Mouse (Mus musculus) liver, postnatal 0 days (tissue): ENCODE measurements at regions not wholly inside any gene's neighbourhood (a gene's known extent, or its start where the extent isn't known, plus 50 kb on each side); places are given as distances from the start of the nearest gene placed in this dataset.

Source experiments
- ATAC-seq: fragments of 200-750 bp; cut with Nextera tagmentation; 2 replicates; pipeline ENCODE4 v1.8.0; 2017; ENCODE audit warnings: mild to moderate bottlenecking, moderate library complexity
- DNase-seq: peaks from one replicate; pipeline ENCODE4 v3.0.0-alpha.2; 2016
- H3K27ac ChIP-seq: fragments of 300-500 bp; sonication (generic); 2 replicates; pipeline ENCODE4 v1.5.1; 2014; ENCODE audit warnings: antibody characterized with exemption, moderate library complexity, mild to moderate bottlenecking, low read depth
- H3K27me3 ChIP-seq: fragments of 300-500 bp; sonication (generic); 2 replicates; pipeline ENCODE4 v1.6.1; 2014; ENCODE audit warnings: low read length, control low read depth, mixed read lengths; ENCODE audit not compliant: insufficient read depth
- H3K36me3 ChIP-seq: fragments of 300-500 bp; sonication (generic); replicated peaks from 2 replicates; pipeline ENCODE4 v1.6.1; 2014; ENCODE audit warnings: mild to moderate bottlenecking, control low read depth, low read length, moderate library complexity, mixed read lengths; ENCODE audit not compliant: insufficient read depth
- H3K4me1 ChIP-seq: fragments of 300-500 bp; sonication (generic); 2 replicates; pipeline ENCODE4 v1.6.1; 2014; ENCODE audit warnings: antibody characterized with exemption, mild to moderate bottlenecking, control low read depth; ENCODE audit not compliant: insufficient read depth
- H3K4me2 ChIP-seq: fragments of 300-500 bp; sonication (generic); 2 replicates; pipeline ENCODE4 v1.6.1; 2014; ENCODE audit warnings: low read depth, mild to moderate bottlenecking, low read length, moderate library complexity, mixed read lengths
- H3K4me3 ChIP-seq: fragments of 300-500 bp; sonication (generic); 2 replicates; pipeline ENCODE4 v1.5.1; 2014; ENCODE audit warnings: low read depth, low read length
- H3K9ac ChIP-seq: fragments of 300-500 bp; sonication (generic); replicated peaks from 2 replicates; pipeline ENCODE4 v1.6.1; 2014; ENCODE audit warnings: mild to moderate bottlenecking, moderate library complexity
- H3K9me3 ChIP-seq: fragments of 300-500 bp; sonication (generic); 2 replicates; pipeline ENCODE4 v1.6.1; 2016; ENCODE audit warnings: mild to moderate bottlenecking, control low read depth, low read length, mixed read lengths
- CTCF ChIP-seq: sonication (generic); IDR thresholded peaks from 2 replicates; pipeline ENCODE4 v1.5.1; 2016; ENCODE audit warnings: antibody characterized with exemption, low read depth
- EP300 ChIP-seq: IDR thresholded peaks from 2 replicates; pipeline ENCODE4 v1.6.1; 2016; ENCODE audit warnings: antibody characterized with exemption, low read depth, mild to moderate bottlenecking
- WGBS: fragments of 180-500 bp; shearing (Covaris S2); extraction: QIAGEN DNeasy Blood & Tissue Kit; methylation state at CpG from one replicate; pipeline ENCODE4 v1.1.7; 2014; ENCODE audit not compliant: insufficient replicate concordance; 5-methylcytosine and 5-hydroxymethylcytosine counted together

- DNase-seq (no peak), ATAC-seq (peak; percentile 85)
- Histone ChIP-seq H3K9ac (no peak overlapping the region), H3K4me1 (no peaks in the 10 kb centered on the region; the same call in 1 of the 2 replicates), H3K4me3 (no peak overlapping the region), H3K9me3 (no peaks in the 10 kb centered on the region), H3K4me2 (peak overlapping the region; percentile 5; the same call in 1 of the 2 replicates), H3K27ac (peak overlapping the region; percentile 74), H3K36me3 (no peaks in the 10 kb centered on the region), H3K27me3 (no peaks in the 10 kb centered on the region)
- TF ChIP-seq EP300 (peak; percentile 99), CTCF (no peak)
- 49% methylated on average over 3 of the region's 3 CpGs for whole genome bisulfite sequencing
Measured at GRCm38 (mm10) chr17:75812163-75812562, 260.4 kb upstream of the Fam98a start.

- Histone ChIP-seq H3K9me3 (no peaks in the 10 kb centered on the region), H3K36me3 (no peaks in the 10 kb centered on the region), H3K27ac (no peak overlapping the region), H3K4me2 (no peak overlapping the region), H3K4me1 (no peaks in the 10 kb centered on the region; the same call in 1 of the 2 replicates), H3K9ac (no peak overlapping the region), H3K27me3 (no peaks in the 10 kb centered on the region), H3K4me3 (no peak overlapping the region)
- no peak for TF ChIP-seq EP300
- TF ChIP-seq CTCF: no peak
- DNase-seq (no peak), ATAC-seq (0 out of 2 replicates have a peak, but pooled peaks have one; percentile 25)
- 63% methylated on average over 6 of the region's 6 CpGs for WGBS
Measured at GRCm38 (mm10) chr17:75808524-75809326, 257.0 kb upstream of the Fam98a start.

GRCm38 (mm10) chr17:75808025-75808424 lies 256.3 kb upstream of the Fam98a start:
- Histone ChIP-seq H3K36me3 (no peaks in the 10 kb centered on the region), H3K27ac (no peak overlapping the region), H3K4me3 (no peak overlapping the region), H3K4me2 (no peak overlapping the region), H3K9ac (no peak overlapping the region), H3K4me1 (no peaks in the 10 kb centered on the region; the same call in 1 of the 2 replicates), H3K27me3 (no peaks in the 10 kb centered on the region), H3K9me3 (no peaks in the 10 kb centered on the region)
- DNase-seq (no peak), ATAC-seq (peak; percentile 88)
- TF ChIP-seq EP300: peak; percentile 93
- TF ChIP-seq CTCF: no peak
- 39% methylated on average over 1 of the region's 1 CpGs for WGBS

GRCm38 (mm10) chr17:75804358-75804757 lies 252.6 kb upstream of the Fam98a start:
- H3K9ac ChIP-seq: no peak overlapping the region
- no peaks in the 10 kb centered on the region for H3K9me3 ChIP-seq
- no peaks in the 10 kb centered on the region for H3K27me3 ChIP-seq
- H3K4me3 ChIP-seq: no peak overlapping the region
- DNase-seq (no peak), ATAC-seq (no peak)
- H3K4me2 ChIP-seq: no peak overlapping the region
- 82% methylated on average over 1 of the region's 1 CpGs for WGBS
- H3K27ac ChIP-seq: no peak overlapping the region
- TF ChIP-seq EP300 (no peak), CTCF (no peak)
- H3K4me1 ChIP-seq: no peaks in the 10 kb centered on the region
- no peaks in the 10 kb centered on the region for H3K36me3 ChIP-seq

- Histone ChIP-seq H3K9me3 (no peaks in the 10 kb centered on the region), H3K27me3 (no peaks in the 10 kb centered on the region), H3K36me3 (no peaks in the 10 kb centered on the region), H3K4me3 (no peak overlapping the region), H3K27ac (no peak overlapping the region), H3K9ac (no peak overlapping the region), H3K4me2 (no peak overlapping the region), H3K4me1 (no peaks in the 10 kb centered on the region)
- TF ChIP-seq CTCF: no peak
- TF ChIP-seq EP300: no peak
- 79% methylated on average over 3 of the region's 3 CpGs for WGBS
- ATAC-seq: no peak
- no peak for DNase-seq
Measured at GRCm38 (mm10) chr17:75796380-75796779, 244.6 kb upstream of the Fam98a start.

- WGBS: 79% methylated on average over 3 of the region's 3 CpGs
- no peak overlapping the region for H3K9ac ChIP-seq
- no peak for DNase-seq
Measured at GRCm38 (mm10) chr17:75795772-75796171, 244.0 kb upstream of the Fam98a start.

More at GRCm38 (mm10) chr17:75795772-75796171, 244.0 kb upstream of the Fam98a start:
- H3K9me3 ChIP-seq: no peaks in the 10 kb centered on the region
- no peak overlapping the region for H3K4me2 ChIP-seq
- no peaks in the 10 kb centered on the region for H3K4me1 ChIP-seq
- no peaks in the 10 kb centered on the region for H3K27me3 ChIP-seq
- H3K36me3 ChIP-seq: no peaks in the 10 kb centered on the region
- no peak for ATAC-seq
- H3K4me3 ChIP-seq: no peak overlapping the region
- TF ChIP-seq CTCF (no peak), EP300 (no peak)
- no peak overlapping the region for H3K27ac ChIP-seq
